Mouse (Mus musculus): ENCODE results near the gene Gmeb1. TPM values are rescaled to one million over a fixed set of nuclear protein-coding genes. Genes with fewer than 3 reads are reported as not detected.
"Not testable (repeated sequence)": the region's sequence is repeated elsewhere in the genome, so short reads cannot be mapped to it uniquely, and the experiment has no call there.

Gmeb1 gene
- polyA plus RNA-seq (2015; fragmentation: Nextera tagmentation; extraction: Ambion mirVana), result 23.3 and 28.0 TPM in 2 replicates

- H3K27ac ChIP-seq, result peak within 1 kb of the TSS; percentile 97
- H3K4me1 ChIP-seq (replicated peaks), result peaks cover 13% of the 10 kb centered on the region
- peak within 1 kb of the TSS; percentile 96 for H3K9ac ChIP-seq
- H3K4me2 ChIP-seq, result peak within 1 kb of the TSS; percentile 79
- WGBS, result 12% methylated on average over 42 of the region's 49 CpGs
- H3K4me3 ChIP-seq, result peak within 1 kb of the TSS; percentile 82
- H3K36me3 ChIP-seq, result no peaks in the 10 kb centered on the region
- no peaks in the 10 kb centered on the region for H3K9me3 ChIP-seq (replicated peaks)
- ATAC-seq (replicated peaks; ENCODE audit: insufficient number of reproducible peaks, insufficient read depth, low FRiP score, low read depth), result peak; percentile 86
- no peaks in the 10 kb centered on the region for H3K27me3 ChIP-seq
Observed at GRCm38 (mm10) chr4:132261514-132262357, at the start of gene Gmeb1. TSS of gene Gmeb1 (minus strand) at chr4:132261602.

GRCm38 (mm10) chr4:132309849-132310472 lies 48.6 kb upstream of the Gmeb1 start:
- peaks cover 15% of the 10 kb centered on the region for H3K4me1 ChIP-seq (replicated peaks)
- ATAC-seq (replicated peaks; ENCODE audit: insufficient number of reproducible peaks, insufficient read depth, low FRiP score, low read depth), result peak; percentile 41; the same call in 1 of the 2 replicates
- H3K27me3 ChIP-seq, result no peaks in the 10 kb centered on the region
- peaks cover 40% of the 10 kb centered on the region for H3K36me3 ChIP-seq
- no peaks in the 10 kb centered on the region for H3K9me3 ChIP-seq (replicated peaks)
- H3K4me2 ChIP-seq, result peak overlapping the region; percentile 71
- H3K27ac ChIP-seq, result peak overlapping the region; percentile 89
- H3K9ac ChIP-seq, result peak overlapping the region; percentile 75
- WGBS, result 32% methylated on average over 10 of the region's 10 CpGs
- peak overlapping the region; percentile 74 for H3K4me3 ChIP-seq

GRCm38 (mm10) chr4:132309140-132309848 lies 47.9 kb upstream of the Gmeb1 start:
- Histone ChIP-seq H3K4me3 (peak overlapping the region; percentile 74), H3K36me3 (peaks cover 40% of the 10 kb centered on the region), H3K9me3 (replicated peaks) (no peaks in the 10 kb centered on the region), H3K27me3 (no peaks in the 10 kb centered on the region), H3K4me1 (replicated peaks) (peaks cover 15% of the 10 kb centered on the region), H3K4me2 (peak overlapping the region; percentile 71), H3K9ac (peak overlapping the region; percentile 75), H3K27ac (peak overlapping the region; percentile 89)
- ATAC-seq (replicated peaks; ENCODE audit: insufficient number of reproducible peaks, insufficient read depth, low FRiP score, low read depth), result no peak
- 1% methylated on average over 15 of the region's 15 CpGs for WGBS

- no peaks in the 10 kb centered on the region for H3K27me3 ChIP-seq
- peak; percentile 87 for ATAC-seq (replicated peaks; ENCODE audit: insufficient number of reproducible peaks, insufficient read depth, low FRiP score, low read depth)
- WGBS, result under 1% methylated on average over 41 of the region's 41 CpGs
Observed at GRCm38 (mm10) chr4:132308437-132309139, 47.2 kb upstream of the Gmeb1 start.

GRCm38 (mm10) chr4:132306004-132306403 lies 44.6 kb upstream of the Gmeb1 start:
- H3K27me3 ChIP-seq, result no peaks in the 10 kb centered on the region
- H3K9ac ChIP-seq, result no peak overlapping the region
- WGBS, result 81% methylated on average over 6 of the region's 6 CpGs
- no peak overlapping the region for H3K4me2 ChIP-seq
- no peak overlapping the region for H3K4me3 ChIP-seq
- H3K4me1 ChIP-seq (replicated peaks), result peaks cover 27% of the 10 kb centered on the region
- no peak overlapping the region for H3K27ac ChIP-seq
- no peaks in the 10 kb centered on the region for H3K9me3 ChIP-seq (replicated peaks)
- peaks cover 14% of the 10 kb centered on the region for H3K36me3 ChIP-seq
- ATAC-seq (replicated peaks; ENCODE audit: insufficient number of reproducible peaks, insufficient read depth, low FRiP score, low read depth), result no peak

More at GRCm38 (mm10) chr4:132308437-132309139, 47.2 kb upstream of the Gmeb1 start:
- Histone ChIP-seq H3K4me3 (peak overlapping the region; percentile 74), H3K4me1 (replicated peaks) (peaks cover 15% of the 10 kb centered on the region), H3K4me2 (peak overlapping the region; percentile 71), H3K36me3 (peaks cover 34% of the 10 kb centered on the region), H3K27ac (peak overlapping the region; percentile 89), H3K9me3 (replicated peaks) (no peaks in the 10 kb centered on the region), H3K9ac (peak overlapping the region; percentile 75)

GRCm38 (mm10) chr4:132305276-132305675 lies 43.9 kb upstream of the Gmeb1 start:
- no peak overlapping the region for H3K9ac ChIP-seq
- ATAC-seq (replicated peaks; ENCODE audit: insufficient number of reproducible peaks, insufficient read depth, low FRiP score, low read depth), result no peak
- H3K27me3 ChIP-seq, result no peaks in the 10 kb centered on the region
- H3K9me3 ChIP-seq (replicated peaks), result no peaks in the 10 kb centered on the region
- H3K4me2 ChIP-seq, result no peak overlapping the region
- H3K36me3 ChIP-seq, result peaks cover 7% of the 10 kb centered on the region
- H3K27ac ChIP-seq, result no peak overlapping the region
- 70% methylated on average over 8 of the region's 8 CpGs for WGBS
- peaks cover 21% of the 10 kb centered on the region for H3K4me1 ChIP-seq (replicated peaks)
- H3K4me3 ChIP-seq, result no peak overlapping the region

- peak overlapping the region; percentile 70 for H3K4me2 ChIP-seq
- peak overlapping the region; percentile 61 for H3K4me3 ChIP-seq
- not testable (repeated sequence) for H3K27me3 ChIP-seq; H3K9me3 ChIP-seq (replicated peaks); H3K36me3 ChIP-seq; ATAC-seq (replicated peaks; ENCODE audit: insufficient number of reproducible peaks, insufficient read depth, low FRiP score, low read depth); H3K27ac ChIP-seq
- H3K4me1 ChIP-seq (replicated peaks), result peaks cover 13% of the 10 kb centered on the region
- peak overlapping the region; percentile 65; the same call in 1 of the 2 replicates for H3K9ac ChIP-seq
- 43% methylated on average over 6 of the region's 6 CpGs for WGBS
Observed at GRCm38 (mm10) chr4:132303484-132303883, 42.1 kb upstream of the Gmeb1 start.

- H3K4me1 ChIP-seq (replicated peaks), result peaks cover 13% of the 10 kb centered on the region
- H3K4me3 ChIP-seq, result peak within 1 kb of the TSS; percentile 61
- WGBS, result under 1% methylated on average over 31 of the region's 31 CpGs
- H3K9ac ChIP-seq, result peak within 1 kb of the TSS; percentile 65
- ATAC-seq (replicated peaks; ENCODE audit: insufficient number of reproducible peaks, insufficient read depth, low FRiP score, low read depth), result peak; percentile 74
- H3K27me3 ChIP-seq, result no peaks in the 10 kb centered on the region
- H3K36me3 ChIP-seq, result no peaks in the 10 kb centered on the region
- H3K4me2 ChIP-seq, result peak within 1 kb of the TSS; percentile 70
- H3K27ac ChIP-seq, result peak within 1 kb of the TSS; percentile 55
- no peaks in the 10 kb centered on the region for H3K9me3 ChIP-seq (replicated peaks)
Observed at GRCm38 (mm10) chr4:132302939-132303479, 41.6 kb upstream of the Gmeb1 start, which contains the start of gene Rab42. TSS of gene Rab42 (minus strand) at chr4:132303385.

GRCm38 (mm10) chr4:132301965-132302938 lies 40.9 kb upstream of the Gmeb1 start:
- ATAC-seq (replicated peaks; ENCODE audit: insufficient number of reproducible peaks, insufficient read depth, low FRiP score, low read depth), result no peak
- no peaks in the 10 kb centered on the region for H3K36me3 ChIP-seq
- WGBS, result 63% methylated on average over 16 of the region's 16 CpGs
- H3K9me3 ChIP-seq (replicated peaks), result no peaks in the 10 kb centered on the region
- H3K4me2 ChIP-seq, result peak overlapping the region; percentile 70
- H3K4me3 ChIP-seq, result peak overlapping the region; percentile 61
- H3K27me3 ChIP-seq, result no peaks in the 10 kb centered on the region
- peak overlapping the region; percentile 65 for H3K9ac ChIP-seq
- H3K4me1 ChIP-seq (replicated peaks), result peaks cover 13% of the 10 kb centered on the region
- H3K27ac ChIP-seq, result peak overlapping the region; percentile 55
